7 mouse cellular contexts compared by ENCODE assay signal in the genomic region with DNA sequence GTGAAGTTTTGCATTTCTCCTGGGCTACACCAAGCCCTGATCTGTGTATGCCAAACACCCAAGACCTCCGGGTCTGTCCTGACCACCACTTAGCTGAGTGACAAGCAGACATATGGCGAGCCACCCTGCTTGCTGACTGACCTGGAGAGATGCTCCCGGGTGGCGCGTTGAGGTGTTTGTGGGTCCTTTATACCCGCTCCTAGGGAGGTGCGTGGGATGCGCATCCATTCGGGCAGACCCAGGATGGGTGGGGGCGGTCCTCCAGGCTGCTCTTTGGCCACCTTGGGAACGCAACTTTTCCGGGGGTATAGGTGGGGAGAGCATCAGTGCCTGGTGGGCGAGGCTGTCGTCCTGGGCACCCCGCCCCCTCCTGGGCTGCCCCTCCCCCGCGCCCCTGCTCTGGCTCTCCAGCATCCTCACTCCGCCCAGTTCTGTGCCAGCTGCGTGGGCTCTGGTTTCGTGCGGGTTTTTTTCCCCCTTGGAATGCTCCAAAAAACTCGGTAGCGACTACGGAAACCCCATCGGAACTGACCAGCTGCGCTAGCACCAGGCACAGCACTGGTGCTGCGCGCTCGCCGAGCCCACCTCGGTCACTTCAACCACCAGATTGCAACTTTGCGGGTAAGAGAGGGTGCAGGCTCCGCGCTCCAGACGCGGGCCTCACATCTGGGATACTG. TPM values are rescaled to one million over a fixed set of nuclear protein-coding genes. Genes with fewer than 3 reads are reported as not detected.
DNase-seq lines count a peak whose midpoint lies in the region; ATAC-seq lines count a peak whose summit lies in the region.

A gene (plus strand): TSS at position 397 of the 677 bp plus-strand sequence.

- H3K4me3 ChIP-seq in forebrain, embryonic 12.5 days (replicated peaks), result peak within 1 kb of the TSS; percentile 55
- peak within 1 kb of the TSS; percentile 49 for H3K4me3 ChIP-seq in intestine, embryonic 16.5 days (ENCODE audit: low read length)
- no peak within 1 kb of the TSS for H3K4me3 ChIP-seq in liver, embryonic 16.5 days (ENCODE audit: low read depth, low read length)
- peak within 1 kb of the TSS; percentile 51 for H3K4me3 ChIP-seq in stomach, embryonic 16.5 days (replicated peaks; ENCODE audit: low read length)

- H3K9me3 ChIP-seq in forebrain, embryonic 12.5 days, result no peaks in the 10 kb centered on the region
- H3K9me3 ChIP-seq in intestine, embryonic 16.5 days (ENCODE audit: control insufficient read depth, low read length), result no peaks in the 10 kb centered on the region
- no peaks in the 10 kb centered on the region for H3K9me3 ChIP-seq in liver, embryonic 16.5 days (replicated peaks; ENCODE audit: control insufficient read depth, low read length)
- H3K9me3 ChIP-seq in stomach, embryonic 16.5 days (replicated peaks; ENCODE audit: control insufficient read depth, low read length), result no peaks in the 10 kb centered on the region

- 0% methylated on average over 35 of the region's 36 CpGs for WGBS in forebrain, embryonic 12.5 days
- WGBS in intestine, embryonic 16.5 days, result under 1% methylated on average over 36 of the region's 36 CpGs
- under 1% methylated on average over 35 of the region's 36 CpGs for WGBS in liver, embryonic 16.5 days (ENCODE audit: insufficient replicate concordance)
- WGBS in stomach, embryonic 16.5 days, result under 1% methylated on average over 35 of the region's 36 CpGs

- peak within 1 kb of the TSS; percentile 98 for H3K4me2 ChIP-seq in forebrain, embryonic 12.5 days
- peak within 1 kb of the TSS; percentile 77 for H3K4me2 ChIP-seq in intestine, embryonic 16.5 days (ENCODE audit: low read depth, low read length)
- H3K4me2 ChIP-seq in liver, embryonic 16.5 days (ENCODE audit: low read depth, low read length), result peak within 1 kb of the TSS; percentile 27; the same call in 1 of the 2 replicates
- peak within 1 kb of the TSS; percentile 88 for H3K4me2 ChIP-seq in stomach, embryonic 16.5 days (ENCODE audit: low read depth, low read length)

- H3K4me1 ChIP-seq in forebrain, embryonic 12.5 days, result peaks cover 25% of the 10 kb centered on the region
- peaks cover 16% of the 10 kb centered on the region for H3K4me1 ChIP-seq in intestine, embryonic 16.5 days (ENCODE audit: control insufficient read depth, insufficient read depth, low read length)
- no peaks in the 10 kb centered on the region for H3K4me1 ChIP-seq in liver, embryonic 16.5 days (ENCODE audit: control insufficient read depth, low read depth, low read length)
- peaks cover 11% of the 10 kb centered on the region; the same call in 1 of the 2 replicates for H3K4me1 ChIP-seq in stomach, embryonic 16.5 days (ENCODE audit: control insufficient read depth, insufficient read depth, low read length)

- H3K27ac ChIP-seq in forebrain, embryonic 12.5 days, result no peak within 1 kb of the TSS
- H3K27ac ChIP-seq in intestine, embryonic 16.5 days (ENCODE audit: low read length), result no peak within 1 kb of the TSS
- H3K27ac ChIP-seq in liver, embryonic 16.5 days (ENCODE audit: low read length), result no peak within 1 kb of the TSS
- no peak within 1 kb of the TSS for H3K27ac ChIP-seq in stomach, embryonic 16.5 days (ENCODE audit: low read length)

- DNase-seq in ovary, postnatal 14 days (ENCODE audit: low spot score), result peak; percentile 3
- no peak for DNase-seq in ovary, adult 18-20 months (ENCODE audit: low spot score)
- DNase-seq in urinary bladder, postnatal 10 days (ENCODE audit: low spot score), result no peak

- H3K27me3 ChIP-seq in forebrain, embryonic 12.5 days, result peaks cover 26% of the 10 kb centered on the region
- peaks cover 19% of the 10 kb centered on the region for H3K27me3 ChIP-seq in intestine, embryonic 16.5 days (replicated peaks; ENCODE audit: control insufficient read depth, insufficient read depth, low read length)
- H3K27me3 ChIP-seq in liver, embryonic 16.5 days (ENCODE audit: control insufficient read depth, insufficient read depth, low read depth, low read length), result peaks cover 20% of the 10 kb centered on the region
- H3K27me3 ChIP-seq in stomach, embryonic 16.5 days (ENCODE audit: control insufficient read depth, insufficient read depth, low read length), result peaks cover 21% of the 10 kb centered on the region

- no peaks in the 10 kb centered on the region for H3K36me3 ChIP-seq in forebrain, embryonic 12.5 days (replicated peaks)
- no peaks in the 10 kb centered on the region for H3K36me3 ChIP-seq in intestine, embryonic 16.5 days (ENCODE audit: control insufficient read depth, insufficient read depth, low read length)
- no peaks in the 10 kb centered on the region for H3K36me3 ChIP-seq in liver, embryonic 16.5 days (ENCODE audit: control insufficient read depth, insufficient read depth)
- no peaks in the 10 kb centered on the region for H3K36me3 ChIP-seq in stomach, embryonic 16.5 days (ENCODE audit: control insufficient read depth, insufficient read depth, low read length)

- H3K9ac ChIP-seq in forebrain, embryonic 12.5 days, result peak within 1 kb of the TSS; percentile 54
- peak within 1 kb of the TSS; percentile 59 for H3K9ac ChIP-seq in intestine, embryonic 16.5 days (ENCODE audit: low read depth, low read length)
- H3K9ac ChIP-seq in liver, embryonic 16.5 days (ENCODE audit: low read depth, low read length), result no peak within 1 kb of the TSS
- peak within 1 kb of the TSS; percentile 63 for H3K9ac ChIP-seq in stomach, embryonic 16.5 days (ENCODE audit: low read length)

- peak; percentile 82 for ATAC-seq in forebrain, embryonic 12.5 days (ENCODE audit: low FRiP score)
- 0 out of 2 replicates have a peak, but pooled peaks have one; percentile 46 for ATAC-seq in intestine, embryonic 16.5 days
- no peak for ATAC-seq in liver, embryonic 16.5 days (ENCODE audit: low read depth)
- peak; percentile 29; the same call in 1 of the 2 replicates for ATAC-seq in stomach, embryonic 16.5 days (ENCODE audit: insufficient read depth, low FRiP score)

RNA-seq across cellular contexts. Expression of the gene that starts here (rescaled TPM):
- 2.3 and 2.5 TPM in 2 replicates for polyA plus RNA-seq in forebrain, embryonic 12.5 days (2016; fragmentation: Nextera tagmentation; extraction: Ambion mirVana)
- polyA plus RNA-seq in intestine, embryonic 16.5 days (2015; fragmentation: Nextera tagmentation; extraction: Ambion mirVana), result 2.6 TPM in 2 replicates
- polyA plus RNA-seq in liver, embryonic 16.5 days (2015; fragmentation: Nextera tagmentation; extraction: Ambion mirVana), result 0.05 TPM in 1 of 2 replicates, not detected in the other
- 1.5 and 2.0 TPM in 2 replicates for polyA plus RNA-seq in stomach, embryonic 16.5 days (2015; fragmentation: Nextera tagmentation; extraction: Ambion mirVana)

Comparison
In these comparisons a context has a peak if more than half of its experiments do, and no peak if none do; other contexts are left out.
1. H3K4me2 ChIP-seq: peak in every context shown above with its lines; median percentile 98 in forebrain, embryonic 12.5 days; 88 in stomach, embryonic 16.5 days; 77 in intestine, embryonic 16.5 days; 27 in liver, embryonic 16.5 days.